Comparison of ENCODE assay signal across 21 mouse cellular contexts in genomic region chr10:91135302-91135972, GRCm38 (mm10). TPM values are rescaled to one million over a fixed set of nuclear protein-coding genes. Genes with fewer than 3 reads are reported as not detected.
DNase-seq lines count a peak whose midpoint lies in the region; ATAC-seq and TF ChIP-seq lines count a peak whose summit lies in the region.
"Had no signal": no experiment of that assay in that cellular context is flagged by ENCODE, and none has a peak within 500 bp of the region (broad histone marks: within the 10 kb centered on the region; RNA-seq: fewer than 3 reads in every experiment).

No protein-coding gene starts in this region.

- peak; percentile 74 for ATAC-seq in forebrain, embryonic 14.5 days
- ATAC-seq: hindbrain, postnatal 0 days had no signal

- no peak overlapping the region for H3K4me2 ChIP-seq in forebrain, embryonic 14.5 days (ENCODE audit: low read length)
- H3K4me2 ChIP-seq: embryonic facial prominence, embryonic 13.5 days; heart, embryonic 11.5 days; heart, embryonic 15.5 days; hindbrain, embryonic 13.5 days had no signal

- H3K4me3 ChIP-seq in layer of hippocampus, adult 2 months = no peak overlapping the region
- no peak overlapping the region for H3K4me3 ChIP-seq in cortical plate, adult 2 months (ENCODE audit: insufficient read depth, low read length)
- H3K4me3 ChIP-seq in forebrain, embryonic 14.5 days (ENCODE audit: low read depth, low read length) = no peak overlapping the region
- H3K4me3 ChIP-seq: embryonic facial prominence, embryonic 13.5 days; gastrocnemius, adult 2 months; heart, adult 2 months; heart, embryonic 15.5 days; hindbrain, embryonic 13.5 days had no signal

- TF ChIP-seq POLR2A in cortical plate, adult 2 months (IDR thresholded peaks at IDR 0.05; ENCODE audit: extremely low read depth, insufficient read depth, low read length) = no peak

- H3K27ac ChIP-seq in layer of hippocampus, adult 2 months = peak overlapping the region; percentile 43; the same call in 1 of the 2 replicates
- H3K27ac ChIP-seq in cortical plate, adult 2 months (ENCODE audit: insufficient read depth, low read length) = peak overlapping the region; percentile 37; the same call in 1 of the 2 replicates
- H3K27ac ChIP-seq in forebrain, embryonic 14.5 days (ENCODE audit: low read depth, low read length) = no peak overlapping the region
- H3K27ac ChIP-seq: embryonic facial prominence, embryonic 13.5 days; gastrocnemius, adult 2 months; heart, adult 2 months; heart, embryonic 15.5 days; hindbrain, embryonic 13.5 days; hindbrain, postnatal 0 days had no signal

- no peaks in the 10 kb centered on the region for H3K36me3 ChIP-seq in forebrain, embryonic 14.5 days (ENCODE audit: control insufficient read depth, insufficient read depth, low read length)
- H3K36me3 ChIP-seq: embryonic facial prominence, embryonic 13.5 days; heart, embryonic 15.5 days; hindbrain, embryonic 13.5 days had no signal

- no peak overlapping the region for H3K9ac ChIP-seq in forebrain, embryonic 14.5 days (ENCODE audit: low read length)
- H3K9ac ChIP-seq: embryonic facial prominence, embryonic 13.5 days; heart, embryonic 15.5 days; hindbrain, embryonic 13.5 days had no signal

- no peak for TF ChIP-seq CTCF in layer of hippocampus, adult 2 months (conservative IDR thresholded peaks at IDR 0.05)
- TF ChIP-seq CTCF in cortical plate, adult 2 months (IDR thresholded peaks at IDR 0.05; ENCODE audit: extremely low read depth, insufficient read depth, low read length) = no peak

- no peaks in the 10 kb centered on the region for H3K27me3 ChIP-seq in forebrain, embryonic 14.5 days (replicated peaks; ENCODE audit: control insufficient read depth, insufficient read depth, low read length)
- H3K27me3 ChIP-seq: embryonic facial prominence, embryonic 13.5 days; heart, embryonic 15.5 days; hindbrain, embryonic 13.5 days had no signal

- no peaks in the 10 kb centered on the region for H3K4me1 ChIP-seq in cortical plate, adult 2 months (ENCODE audit: control insufficient read depth, insufficient read depth, low read length)
- no peaks in the 10 kb centered on the region for H3K4me1 ChIP-seq in forebrain, embryonic 14.5 days (ENCODE audit: control insufficient read depth, insufficient read depth, low read length)
- H3K4me1 ChIP-seq: embryonic facial prominence, embryonic 13.5 days; hindbrain, embryonic 13.5 days had no signal

- WGBS in forebrain, embryonic 14.5 days = 38% methylated on average over 7 of the region's 7 CpGs

- H3K9me3 ChIP-seq in forebrain, embryonic 14.5 days (replicated peaks; ENCODE audit: control insufficient read depth, low read length) = no peaks in the 10 kb centered on the region
- H3K9me3 ChIP-seq: embryonic facial prominence, embryonic 13.5 days; heart, embryonic 15.5 days; hindbrain, embryonic 13.5 days had no signal

- no peak for DNase-seq in layer of hippocampus, adult 2 months (ENCODE audit: low spot score in 2 of 2)
- no peak for DNase-seq in layer of hippocampus, postnatal 25 days (ENCODE audit: extremely low spot score in 1 of 2, low spot score in 1 of 2)
- DNase-seq in forebrain, embryonic 14.5 days (ENCODE audit: low spot score) = peak; percentile 66
- peak; percentile 81 for DNase-seq in retina, embryonic 14.5 days (ENCODE audit: low spot score)
- no peak for DNase-seq in kidney, adult 8-10 months
- DNase-seq in liver = no peak
- DNase-seq in adrenal gland, adult 2 months = no peak
- DNase-seq: adrenal gland, postnatal 10 days; cerebellum, adult 11-12 months; cerebellum, adult 9-10 months; cerebellum, postnatal 25 days; gastrocnemius, adult 2 months; gastrocnemius, postnatal 36 days; heart, adult 2 months; heart, postnatal 14 days had no signal

RNA-seq across cellular contexts. Expression of gene Slc25a3, which starts 11.6 kb away (rescaled TPM):
- total RNA-seq in layer of hippocampus, adult 2 months (2021) = 100 to 1,000 TPM; 485 to 491 TPM
- 100 to 1,000 TPM; 500 to 552 TPM for total RNA-seq in layer of hippocampus, postnatal 25 days (2021)
- polyA plus RNA-seq in cortical plate, adult 2 months (2012; rRNA removed) = 598 and 611 TPM in 2 replicates
- polyA plus RNA-seq in forebrain, embryonic 14.5 days (2014; fragmentation: Nextera tagmentation; extraction: Ambion mirVana) = 489 and 493 TPM in 2 replicates
- total RNA-seq in adrenal gland, adult 2 months (2021) = 1,000 to 10,000 TPM; 1,193 to 1,310 TPM
- 1,760 and 3,093 TPM in 2 replicates for polyA plus RNA-seq in adrenal gland, adult 2 months (2012; rRNA removed)

RNA-seq across cellular contexts. Expression of gene Tmpo, which starts 45.7 kb away (rescaled TPM):
- total RNA-seq in layer of hippocampus, adult 2 months (2021) = 10 to 100 TPM; 37.5 to 39.7 TPM
- 10 to 100 TPM; 33.2 to 35.8 TPM for total RNA-seq in layer of hippocampus, postnatal 25 days (2021)
- 32.5 and 32.8 TPM in 2 replicates for polyA plus RNA-seq in cortical plate, adult 2 months (2012; rRNA removed)
- 157 and 165 TPM in 2 replicates for polyA plus RNA-seq in forebrain, embryonic 14.5 days (2014; fragmentation: Nextera tagmentation; extraction: Ambion mirVana)
- 10 to 100 TPM; 68.0 to 90.6 TPM for total RNA-seq in adrenal gland, adult 2 months (2021)
- polyA plus RNA-seq in adrenal gland, adult 2 months (2012; rRNA removed) = 41.1 and 41.4 TPM in 2 replicates

RNA-seq across cellular contexts. Expression of gene Ikbip, which starts 52.7 kb away (rescaled TPM):
- total RNA-seq in layer of hippocampus, adult 2 months (2021) = 10 to 100 TPM; 16.3 to 17.2 TPM
- total RNA-seq in layer of hippocampus, postnatal 25 days (2021) = 10 to 100 TPM; 15.4 to 16.4 TPM
- polyA plus RNA-seq in cortical plate, adult 2 months (2012; rRNA removed) = 10.4 and 12.1 TPM in 2 replicates
- 9.6 and 12.7 TPM in 2 replicates for polyA plus RNA-seq in forebrain, embryonic 14.5 days (2014; fragmentation: Nextera tagmentation; extraction: Ambion mirVana)
- total RNA-seq in adrenal gland, adult 2 months (2021) = 10 to 100 TPM; 33.1 to 43.7 TPM
- 1.2 and 2.2 TPM in 2 replicates for polyA plus RNA-seq in adrenal gland, adult 2 months (2012; rRNA removed)

RNA-seq across cellular contexts. Expression of gene Apaf1, which starts 52.9 kb away (rescaled TPM):
- total RNA-seq in layer of hippocampus, adult 2 months (2021) = 10 to 100 TPM; 12.7 to 15.4 TPM
- total RNA-seq in layer of hippocampus, postnatal 25 days (2021) = 10 to 100 TPM; 12.3 to 13.1 TPM
- 8.3 and 9.3 TPM in 2 replicates for polyA plus RNA-seq in cortical plate, adult 2 months (2012; rRNA removed)
- polyA plus RNA-seq in forebrain, embryonic 14.5 days (2014; fragmentation: Nextera tagmentation; extraction: Ambion mirVana) = 21.2 and 22.9 TPM in 2 replicates
- 1 to 10 TPM; 3.5 to 8.3 TPM for total RNA-seq in adrenal gland, adult 2 months (2021)
- 2.9 and 3.3 TPM in 2 replicates for polyA plus RNA-seq in adrenal gland, adult 2 months (2012; rRNA removed)

Comparison
In these comparisons a context has a peak if more than half of its experiments do, and no peak if none do; other contexts are left out.
1. DNase-seq: peak in forebrain, embryonic 14.5 days (single experiment) and retina, embryonic 14.5 days (single experiment); none in layer of hippocampus, adult 2 months (0 of 2), layer of hippocampus, postnatal 25 days (0 of 2), kidney, adult 8-10 months (0 of 2), liver (single experiment) and adrenal gland, adult 2 months (single experiment).